Mouse (Mus musculus): ENCODE measurements around the gene Il2rb. TPM values are rescaled to one million over a fixed set of nuclear protein-coding genes. Genes with fewer than 3 reads are reported as not detected.

Il2rb gene
- polyA plus RNA-seq, 1 experiment from 2014 or later, result 0.12 TPM

DNA sequence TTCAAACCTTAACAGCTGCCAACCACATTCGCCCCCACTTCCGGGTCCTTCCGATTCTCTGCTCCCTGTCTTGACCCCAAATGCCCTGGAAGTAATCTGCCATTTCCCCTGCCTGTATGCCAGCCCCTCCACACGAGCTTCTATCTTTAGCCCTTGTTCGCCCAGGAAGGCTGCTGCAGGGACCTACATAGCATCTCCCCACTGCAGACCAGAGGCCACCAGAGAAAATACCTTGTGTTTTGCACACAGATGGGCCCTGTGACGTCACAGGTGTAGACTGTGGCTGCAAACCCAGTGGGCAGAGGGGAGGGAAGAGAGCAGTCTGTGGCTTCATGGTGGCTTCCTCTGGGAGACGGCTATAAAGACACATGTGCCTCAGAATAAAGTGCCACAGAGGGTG, 23.1 kb upstream of the Il2rb start:
- 77% methylated on average over 7 of the region's 7 CpGs for WGBS
- no peak overlapping the region for H3K4me2 ChIP-seq
- no peak overlapping the region for H3K9ac ChIP-seq (replicated peaks)
- ATAC-seq (ENCODE audit: low FRiP score), result no peak
- no peak overlapping the region for H3K4me3 ChIP-seq (replicated peaks)
- H3K9me3 ChIP-seq (replicated peaks), result no peaks in the 10 kb centered on the region
- no peaks in the 10 kb centered on the region for H3K36me3 ChIP-seq
- H3K27me3 ChIP-seq (replicated peaks), result no peaks in the 10 kb centered on the region
- H3K4me1 ChIP-seq, result peaks cover 4% of the 10 kb centered on the region; the same call in 1 of the 2 replicates
- no peak overlapping the region for H3K27ac ChIP-seq (replicated peaks)

DNA sequence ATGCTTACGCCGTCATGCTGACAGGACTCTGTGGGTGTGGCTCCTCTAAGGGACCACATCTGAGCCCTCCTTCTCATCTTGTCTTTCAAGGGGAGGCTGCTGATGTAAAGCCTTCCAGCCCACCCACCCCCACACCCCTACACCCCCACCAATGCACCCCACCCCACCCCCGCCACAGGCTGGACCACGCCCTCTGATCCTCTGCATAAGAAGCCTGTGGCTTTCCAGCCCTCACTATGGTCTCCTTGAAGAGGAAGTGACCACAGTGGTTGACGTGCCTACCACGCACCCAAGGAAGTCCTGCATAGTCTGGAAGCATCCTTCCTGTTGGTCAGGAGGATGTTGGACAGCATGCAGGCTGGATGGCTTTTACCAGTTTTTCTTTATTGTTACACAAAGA, 20.7 kb upstream of the Il2rb start:
- no peak overlapping the region for H3K9ac ChIP-seq (replicated peaks)
- WGBS, result 86% methylated on average over 6 of the region's 6 CpGs
- ATAC-seq (ENCODE audit: low FRiP score), result no peak
- H3K4me2 ChIP-seq, result no peak overlapping the region
- no peaks in the 10 kb centered on the region for H3K9me3 ChIP-seq (replicated peaks)
- H3K36me3 ChIP-seq, result no peaks in the 10 kb centered on the region
- H3K27ac ChIP-seq (replicated peaks), result no peak overlapping the region
- H3K4me3 ChIP-seq (replicated peaks), result no peak overlapping the region
- H3K27me3 ChIP-seq (replicated peaks), result no peaks in the 10 kb centered on the region
- H3K4me1 ChIP-seq, result peaks cover 4% of the 10 kb centered on the region; the same call in 1 of the 2 replicates

DNA sequence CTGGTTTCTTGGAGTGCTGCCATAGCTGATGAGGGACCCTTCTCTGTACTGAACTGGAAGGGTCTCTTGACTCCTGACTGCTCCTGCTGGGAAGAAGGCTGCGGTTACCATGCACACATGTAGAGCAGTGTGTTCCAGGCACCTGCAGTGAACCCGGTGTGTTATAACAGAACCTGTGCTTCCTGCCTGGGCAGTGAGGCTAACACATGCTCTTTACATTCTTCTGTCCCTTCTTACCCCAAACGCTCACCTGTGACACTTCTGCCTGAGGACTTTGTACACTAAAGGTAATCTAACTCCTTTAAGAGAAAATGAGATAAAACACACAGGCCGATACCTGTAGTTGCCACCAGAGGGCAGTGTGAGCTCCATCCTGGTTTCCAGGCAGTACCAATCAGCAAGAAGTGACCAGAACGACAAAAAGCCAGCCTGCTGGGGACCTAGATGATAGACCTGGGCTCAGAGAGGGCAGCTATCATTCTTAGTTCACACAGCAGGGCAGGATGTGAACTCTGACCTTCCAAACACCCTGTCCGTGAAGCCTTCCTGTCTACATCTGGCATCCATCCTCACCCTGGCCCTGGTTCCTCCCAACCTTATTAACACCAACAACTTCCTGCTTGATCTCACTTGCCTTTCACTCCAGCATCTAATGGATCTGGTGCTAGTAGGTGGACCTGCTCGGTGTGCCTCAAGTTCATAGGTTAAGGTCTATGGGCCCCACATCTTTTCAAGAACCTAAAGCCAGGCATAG, 19.5 kb upstream of the Il2rb start:
- 34% methylated on average over 7 of the region's 7 CpGs for WGBS
- Histone ChIP-seq H3K4me3 (replicated peaks) (no peak overlapping the region), H3K36me3 (no peaks in the 10 kb centered on the region), H3K9ac (replicated peaks) (no peak overlapping the region), H3K4me2 (no peak overlapping the region), H3K9me3 (replicated peaks) (no peaks in the 10 kb centered on the region), H3K27me3 (replicated peaks) (no peaks in the 10 kb centered on the region), H3K27ac (replicated peaks) (no peak overlapping the region), H3K4me1 (peaks cover 10% of the 10 kb centered on the region)
- ATAC-seq (ENCODE audit: low FRiP score), result no peak

DNA sequence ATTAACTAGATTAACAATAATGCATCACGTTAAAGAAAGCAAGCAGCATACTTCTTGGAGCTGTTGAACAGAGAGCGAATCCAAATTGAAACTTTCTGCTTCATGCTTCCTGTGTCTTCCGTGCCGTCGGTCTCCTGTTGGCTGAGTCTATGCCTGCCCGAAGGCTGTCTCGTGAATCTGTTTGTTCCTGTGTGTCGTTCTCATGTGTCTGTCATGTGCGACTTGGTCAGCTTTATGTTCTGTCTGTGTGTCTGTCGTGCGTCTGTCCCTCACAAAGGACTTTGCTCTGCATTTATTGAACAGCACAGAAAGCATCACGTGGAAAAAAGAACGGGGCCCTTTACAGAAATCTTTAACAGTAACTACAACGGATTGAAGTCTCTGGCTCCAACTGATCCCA, 17.9 kb upstream of the Il2rb start:
- H3K9me3 ChIP-seq (replicated peaks), result no peaks in the 10 kb centered on the region
- no peaks in the 10 kb centered on the region for H3K36me3 ChIP-seq
- no peak for ATAC-seq (ENCODE audit: low FRiP score)
- H3K4me1 ChIP-seq, result peaks cover 11% of the 10 kb centered on the region
- H3K4me3 ChIP-seq (replicated peaks), result no peak overlapping the region
- no peaks in the 10 kb centered on the region for H3K27me3 ChIP-seq (replicated peaks)
- H3K4me2 ChIP-seq, result no peak overlapping the region
- H3K9ac ChIP-seq (replicated peaks), result no peak overlapping the region
- 89% methylated on average over 14 of the region's 14 CpGs for WGBS
- H3K27ac ChIP-seq (replicated peaks), result no peak overlapping the region

DNA sequence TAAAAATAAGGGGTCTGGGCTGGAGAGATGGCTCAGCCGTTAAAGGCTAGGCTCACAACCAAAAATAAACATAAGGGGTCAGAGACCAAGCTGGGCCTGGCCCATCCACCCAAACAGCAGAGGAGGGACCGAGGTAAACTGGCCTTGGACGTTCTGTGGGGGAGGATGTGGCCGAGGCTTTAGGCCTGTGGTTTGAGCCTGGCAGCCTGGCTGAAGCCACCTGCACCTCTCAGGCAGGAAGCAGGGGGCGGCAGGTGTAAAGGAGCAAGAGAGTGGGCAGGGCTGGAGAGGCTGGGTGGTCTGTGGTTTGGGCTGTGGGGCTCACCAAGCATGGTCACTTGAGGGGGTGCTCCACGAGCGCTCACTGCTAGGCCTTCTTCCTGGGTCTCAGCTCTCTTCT, 16.9 kb upstream of the Il2rb start:
- H3K4me1 ChIP-seq, result peaks cover 11% of the 10 kb centered on the region
- no peak overlapping the region for H3K4me3 ChIP-seq (replicated peaks)
- ATAC-seq (ENCODE audit: low FRiP score), result no peak
- WGBS, result 90% methylated on average over 7 of the region's 7 CpGs
- no peak overlapping the region for H3K9ac ChIP-seq (replicated peaks)
- no peaks in the 10 kb centered on the region for H3K9me3 ChIP-seq (replicated peaks)
- no peak overlapping the region for H3K4me2 ChIP-seq
- H3K36me3 ChIP-seq, result no peaks in the 10 kb centered on the region
- H3K27ac ChIP-seq (replicated peaks), result no peak overlapping the region
- H3K27me3 ChIP-seq (replicated peaks), result no peaks in the 10 kb centered on the region

DNA sequence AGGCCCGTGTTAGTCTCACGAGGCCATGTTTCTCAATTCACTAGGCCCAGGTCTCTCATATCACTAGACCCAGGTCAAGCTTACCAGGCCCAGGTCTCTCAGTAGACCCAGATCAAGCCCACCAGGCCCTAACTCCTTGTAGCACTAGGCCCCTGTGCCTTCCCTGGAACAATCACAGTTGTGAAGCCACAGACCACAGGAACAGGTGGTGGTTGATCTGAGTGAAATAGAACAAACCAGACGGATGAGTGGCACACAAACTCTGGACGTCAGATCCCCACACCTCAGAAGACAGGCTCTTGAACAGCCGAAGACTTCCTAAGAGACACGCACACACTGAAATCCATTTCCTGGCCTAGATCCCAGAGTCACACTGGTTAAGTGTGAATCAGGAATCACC, 15.7 kb upstream of the Il2rb start:
- Histone ChIP-seq H3K36me3 (no peaks in the 10 kb centered on the region), H3K9me3 (replicated peaks) (no peaks in the 10 kb centered on the region), H3K4me2 (no peak overlapping the region), H3K27me3 (replicated peaks) (no peaks in the 10 kb centered on the region), H3K27ac (replicated peaks) (no peak overlapping the region), H3K9ac (replicated peaks) (no peak overlapping the region), H3K4me3 (replicated peaks) (no peak overlapping the region), H3K4me1 (peaks cover 11% of the 10 kb centered on the region)
- no peak for ATAC-seq (ENCODE audit: low FRiP score)
- 92% methylated on average over 6 of the region's 6 CpGs for WGBS

DNA sequence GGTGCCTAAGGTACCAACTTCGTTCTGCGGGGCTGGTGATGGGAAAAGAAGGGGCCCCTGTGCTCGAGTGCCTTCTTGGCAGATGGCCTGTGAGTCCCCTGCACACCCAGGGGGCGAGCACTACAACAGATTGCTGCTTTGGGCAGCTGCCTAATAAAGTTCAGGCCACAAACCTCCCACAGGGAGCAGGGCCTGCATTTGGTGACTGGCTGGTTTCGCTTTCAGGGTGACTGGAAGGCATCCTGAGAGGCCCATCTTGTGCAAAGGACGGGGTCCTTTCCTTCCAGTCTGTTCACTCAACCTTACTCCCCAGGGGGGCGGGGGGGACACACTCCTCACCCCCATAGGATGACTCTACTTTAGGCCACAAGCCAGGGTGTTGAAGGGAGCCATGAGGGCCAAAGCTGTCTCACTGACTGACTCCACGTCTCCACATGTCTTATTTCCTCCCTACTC, 15.1 kb upstream of the Il2rb start:
- H3K27ac ChIP-seq (replicated peaks), result no peak overlapping the region

DNA sequence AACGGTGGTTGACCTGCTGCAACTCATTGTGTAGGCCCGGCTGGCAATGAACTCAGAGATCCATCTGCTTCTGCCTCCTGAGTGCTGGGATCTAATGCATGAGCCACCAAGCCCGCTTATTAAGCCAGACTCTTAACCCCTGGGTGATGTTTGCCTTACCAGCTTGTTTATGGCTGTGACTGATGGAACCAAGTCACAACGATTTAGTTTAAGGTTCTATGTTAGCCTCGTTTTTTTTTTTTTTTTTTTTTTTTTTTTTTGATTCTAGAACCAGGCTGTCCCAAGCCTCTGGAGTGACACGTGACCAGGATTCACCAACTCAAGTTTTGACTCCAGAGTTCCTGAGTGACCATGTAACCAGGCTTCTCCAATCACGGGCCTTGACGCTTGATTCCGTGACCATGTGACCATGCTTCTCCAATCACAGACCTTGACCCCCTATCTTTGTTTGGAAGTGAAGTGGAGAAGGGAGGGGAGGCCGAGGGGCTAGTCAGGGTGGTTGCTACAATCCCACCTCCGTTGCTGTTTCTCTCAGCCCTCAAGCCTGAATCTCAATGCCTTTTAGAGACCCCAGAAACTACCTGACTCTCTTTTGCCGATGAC, 14.3 kb upstream of the Il2rb start:
- Histone ChIP-seq H3K27ac (replicated peaks) (no peak overlapping the region), H3K9ac (replicated peaks) (no peak overlapping the region), H3K36me3 (no peaks in the 10 kb centered on the region), H3K4me3 (replicated peaks) (no peak overlapping the region), H3K27me3 (replicated peaks) (no peaks in the 10 kb centered on the region), H3K4me1 (peaks cover 8% of the 10 kb centered on the region), H3K4me2 (peak overlapping the region; percentile 16; the same call in 1 of the 2 replicates), H3K9me3 (replicated peaks) (no peaks in the 10 kb centered on the region)
- peak; percentile 63; the same call in 1 of the 2 replicates for ATAC-seq (ENCODE audit: low FRiP score)
- WGBS, result 43% methylated on average over 12 of the region's 12 CpGs

More for the DNA sequence above, 15.1 kb upstream of the Il2rb start:
- WGBS, result 48% methylated on average over 8 of the region's 8 CpGs
- no peaks in the 10 kb centered on the region for H3K27me3 ChIP-seq (replicated peaks)
- no peak for ATAC-seq (ENCODE audit: low FRiP score)
- H3K4me3 ChIP-seq (replicated peaks), result no peak overlapping the region
- H3K36me3 ChIP-seq, result no peaks in the 10 kb centered on the region
- H3K4me1 ChIP-seq, result peaks cover 11% of the 10 kb centered on the region
- H3K9ac ChIP-seq (replicated peaks), result no peak overlapping the region
- peak overlapping the region; percentile 16; the same call in 1 of the 2 replicates for H3K4me2 ChIP-seq
- no peaks in the 10 kb centered on the region for H3K9me3 ChIP-seq (replicated peaks)

DNA sequence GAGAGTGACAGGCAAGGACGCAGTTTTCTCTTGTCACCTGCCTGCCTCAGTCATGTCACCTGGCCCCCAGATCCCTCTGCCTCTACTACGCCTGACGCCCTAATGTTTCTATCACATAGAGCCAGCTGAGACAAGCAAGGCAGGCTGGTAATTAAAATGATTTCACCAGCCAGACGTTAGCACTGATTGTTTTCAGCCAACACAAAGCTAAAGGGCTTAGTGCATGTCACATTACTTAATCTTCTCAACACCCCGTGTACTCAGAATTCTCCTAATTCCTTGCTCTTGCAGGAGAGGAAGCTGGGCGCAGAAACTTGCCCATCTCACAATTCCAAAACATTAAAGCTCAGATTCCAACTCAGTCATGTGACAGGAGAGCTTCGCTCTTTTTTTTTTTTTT, 13.4 kb upstream of the Il2rb start:
- no peak overlapping the region for H3K4me3 ChIP-seq (replicated peaks)
- no peak for ATAC-seq (ENCODE audit: low FRiP score)
- H3K9me3 ChIP-seq (replicated peaks), result no peaks in the 10 kb centered on the region
- H3K9ac ChIP-seq (replicated peaks), result no peak overlapping the region
- no peak overlapping the region for H3K4me2 ChIP-seq
- no peak overlapping the region for H3K27ac ChIP-seq (replicated peaks)
- H3K36me3 ChIP-seq, result no peaks in the 10 kb centered on the region
- H3K4me1 ChIP-seq, result peaks cover 8% of the 10 kb centered on the region
- 68% methylated on average over 7 of the region's 7 CpGs for WGBS
- no peaks in the 10 kb centered on the region for H3K27me3 ChIP-seq (replicated peaks)

DNA sequence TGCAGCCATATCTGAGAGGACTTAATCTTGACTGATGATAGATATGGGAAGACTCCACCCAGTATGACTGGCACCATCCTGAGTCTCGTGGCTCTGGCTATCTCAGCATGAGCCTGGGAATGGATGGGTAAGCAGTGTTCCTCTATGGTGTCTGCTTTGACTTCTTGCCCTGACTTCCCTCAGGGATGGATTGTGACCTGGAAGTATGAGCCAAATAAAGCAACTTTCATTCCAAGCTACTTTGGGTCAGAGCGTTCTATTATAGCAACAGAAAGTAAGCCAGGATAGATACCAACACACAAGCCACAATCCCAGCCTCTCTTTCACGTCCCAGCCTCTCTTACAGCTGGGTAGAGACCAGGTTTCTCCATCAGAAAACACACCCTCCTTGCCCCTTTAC, 10.5 kb upstream of the Il2rb start:
- no peak overlapping the region for H3K27ac ChIP-seq (replicated peaks)
- no peaks in the 10 kb centered on the region for H3K9me3 ChIP-seq (replicated peaks)
- H3K36me3 ChIP-seq, result no peaks in the 10 kb centered on the region
- H3K4me2 ChIP-seq, result no peak overlapping the region
- H3K9ac ChIP-seq (replicated peaks), result no peak overlapping the region
- ATAC-seq (ENCODE audit: low FRiP score), result no peak
- H3K4me1 ChIP-seq, result peaks cover 8% of the 10 kb centered on the region
- WGBS, result 89% methylated on average over 3 of the region's 3 CpGs
- no peak overlapping the region for H3K4me3 ChIP-seq (replicated peaks)
- H3K27me3 ChIP-seq (replicated peaks), result no peaks in the 10 kb centered on the region

DNA sequence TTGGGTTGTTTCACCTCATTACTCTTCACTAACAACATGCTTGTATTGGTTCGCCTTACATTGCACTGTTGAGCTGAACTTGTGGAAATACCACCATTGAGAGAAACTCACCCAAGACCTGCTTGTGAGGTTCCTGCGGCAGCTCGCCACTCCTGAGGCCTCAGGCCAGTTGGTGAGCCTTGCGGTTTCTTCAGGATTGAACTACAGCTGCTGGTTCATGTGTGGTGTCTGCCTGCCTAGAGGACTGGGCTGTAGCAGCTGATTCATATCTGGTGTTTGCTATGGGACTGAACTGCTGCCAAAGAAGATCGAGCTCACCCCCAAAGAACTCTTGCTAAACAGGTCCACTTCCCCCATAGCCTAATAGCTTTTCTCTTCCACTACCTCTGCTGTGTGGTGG, 9.7 kb upstream of the Il2rb start:
- 91% methylated on average over 5 of the region's 5 CpGs for WGBS
- no peak overlapping the region for H3K4me2 ChIP-seq

DNA sequence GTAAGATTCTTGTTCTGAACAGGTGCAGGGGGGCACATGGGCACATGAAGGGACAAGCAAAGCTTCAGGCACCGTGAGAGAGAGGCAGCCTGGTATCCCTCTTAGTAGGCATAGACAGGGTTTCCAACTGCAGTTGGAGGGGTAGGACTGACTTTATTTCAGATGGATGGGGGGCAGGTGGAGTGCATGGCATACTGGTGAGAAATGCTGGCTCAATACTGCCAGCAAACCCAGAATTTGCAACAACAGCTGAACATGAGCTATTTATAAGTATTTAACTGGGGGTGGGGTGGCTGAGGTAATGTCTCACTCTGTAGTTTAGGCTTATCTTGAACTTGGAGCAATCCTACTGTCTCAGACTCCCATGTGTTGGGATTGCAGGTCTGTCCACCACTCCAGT, 8.9 kb upstream of the Il2rb start:
- Histone ChIP-seq H3K4me2 (no peak overlapping the region), H3K9me3 (replicated peaks) (no peaks in the 10 kb centered on the region), H3K4me3 (replicated peaks) (no peak overlapping the region), H3K36me3 (no peaks in the 10 kb centered on the region), H3K9ac (replicated peaks) (no peak overlapping the region), H3K27me3 (replicated peaks) (no peaks in the 10 kb centered on the region), H3K27ac (replicated peaks) (no peak overlapping the region), H3K4me1 (no peaks in the 10 kb centered on the region)
- no peak for ATAC-seq (ENCODE audit: low FRiP score)
- WGBS, result 86% methylated on average over 1 of the region's 1 CpGs

More for the DNA sequence above, 9.7 kb upstream of the Il2rb start:
- H3K27ac ChIP-seq (replicated peaks), result no peak overlapping the region
- H3K9me3 ChIP-seq (replicated peaks), result no peaks in the 10 kb centered on the region
- H3K27me3 ChIP-seq (replicated peaks), result no peaks in the 10 kb centered on the region
- no peaks in the 10 kb centered on the region for H3K36me3 ChIP-seq
- H3K4me1 ChIP-seq, result peaks cover 4% of the 10 kb centered on the region
- no peak for ATAC-seq (ENCODE audit: low FRiP score)
- no peak overlapping the region for H3K4me3 ChIP-seq (replicated peaks)
- no peak overlapping the region for H3K9ac ChIP-seq (replicated peaks)
